Mouse (Mus musculus) retina, postnatal 7 days (tissue): ENCODE measurements at regions not wholly inside any gene's neighbourhood (a gene's known extent, or its start where the extent isn't known, plus 50 kb on each side); places are given as distances from the start of the nearest gene placed in this dataset.
A peak's percentile ranks its signal among the peaks of the same experiment; 100 is the strongest.
"Not testable (repeated sequence)": the region's sequence is repeated elsewhere in the genome, so short reads cannot be mapped to it uniquely, and the experiment has no call there.

ENCODE experiments used
- DNase-seq: peaks from one replicate; pipeline ENCODE4 v3.0.0-alpha.2; 2012; ENCODE audit warnings: low read depth, low spot score

- not testable (repeated sequence) for DNase-seq
These were observed 100.0 kb downstream of the Raet1d start for GRCm38 (mm10) chr10:22460386-22460785.

- not testable (repeated sequence) for DNase-seq
These were observed 100.6 kb downstream of the Raet1d start for GRCm38 (mm10) chr10:22460818-22461479.

GRCm38 (mm10) chr10:22461480-22462050 lies 101.2 kb downstream of the Raet1d start:
- DNase-seq: not testable (repeated sequence)

- DNase-seq: not testable (repeated sequence)
These were observed 111.5 kb downstream of the Raet1d start for GRCm38 (mm10) chr10:22471722-22472330.

GRCm38 (mm10) chr10:22479860-22480259 lies 119.5 kb downstream of the Raet1d start:
- peak; percentile 43 for DNase-seq

GRCm38 (mm10) chr10:22487071-22487470 lies 126.7 kb downstream of the Raet1d start:
- DNase-seq: not testable (repeated sequence)

- DNase-seq: not testable (repeated sequence)
These were observed 131.5 kb downstream of the Raet1d start for GRCm38 (mm10) chr10:22491806-22492347.

GRCm38 (mm10) chr10:22495975-22496496 lies 135.7 kb downstream of the Raet1d start:
- DNase-seq: peak; percentile 3
